Mouse (Mus musculus) ES-E14 (cell line): ENCODE measurements around the gene Fam69a.

Source experiments
- CHD2 ChIP-seq: IDR thresholded peaks from 2 replicates; pipeline ENCODE4 v1.6.1; 2014; ENCODE audit warnings: mild to moderate bottlenecking, low read depth, low read length, inconsistent platforms
- HCFC1 ChIP-seq: IDR thresholded peaks from 2 replicates; pipeline ENCODE4 v1.6.1; 2012; ENCODE audit warnings: low read length, inconsistent platforms, borderline replicate concordance; ENCODE audit not compliant: insufficient read depth
- MAFK ChIP-seq: IDR thresholded peaks from 2 replicates; pipeline ENCODE4 v1.6.1; 2014; ENCODE audit warnings: mild to moderate bottlenecking, low read depth, low read length, inconsistent platforms; ENCODE audit not compliant: insufficient read depth
- ZNF384 ChIP-seq: IDR thresholded peaks from 2 replicates; pipeline ENCODE4 v1.6.1; 2012; ENCODE audit warnings: low read depth, low read length, inconsistent platforms

- no peak for TF ChIP-seq CHD2
- TF ChIP-seq ZNF384 = no peak
- TF ChIP-seq HCFC1 = no peak
- no peak for TF ChIP-seq MAFK
Observed at GRCm38 (mm10) chr5:107936625-107937389, 50.1 kb downstream of the Fam69a start.
